Mouse (Mus musculus) gastrocnemius, postnatal 4 days (tissue): ENCODE measurements around the gene Arl8b. TPM values are rescaled to one million over a fixed set of nuclear protein-coding genes. Genes with fewer than 3 reads are reported as not detected.

ENCODE experiments used
- DNase-seq, 2 experiments: peaks; one replicate each; pipeline ENCODE4 v3.0.0; 2021 to 2022; ENCODE audit warnings: low spot score in 2 of 2, mixed read lengths in 2 of 2
- total RNA-seq, 2 experiments: library from RNA; stranded (reverse); gene quantifications; 2 replicates each; pipeline ENCODE4 v1.2.3; 2021

The Arl8b gene
- total RNA-seq, 2 experiments from 2014 or later = 65.0 to 68.3 TPM

DNA sequence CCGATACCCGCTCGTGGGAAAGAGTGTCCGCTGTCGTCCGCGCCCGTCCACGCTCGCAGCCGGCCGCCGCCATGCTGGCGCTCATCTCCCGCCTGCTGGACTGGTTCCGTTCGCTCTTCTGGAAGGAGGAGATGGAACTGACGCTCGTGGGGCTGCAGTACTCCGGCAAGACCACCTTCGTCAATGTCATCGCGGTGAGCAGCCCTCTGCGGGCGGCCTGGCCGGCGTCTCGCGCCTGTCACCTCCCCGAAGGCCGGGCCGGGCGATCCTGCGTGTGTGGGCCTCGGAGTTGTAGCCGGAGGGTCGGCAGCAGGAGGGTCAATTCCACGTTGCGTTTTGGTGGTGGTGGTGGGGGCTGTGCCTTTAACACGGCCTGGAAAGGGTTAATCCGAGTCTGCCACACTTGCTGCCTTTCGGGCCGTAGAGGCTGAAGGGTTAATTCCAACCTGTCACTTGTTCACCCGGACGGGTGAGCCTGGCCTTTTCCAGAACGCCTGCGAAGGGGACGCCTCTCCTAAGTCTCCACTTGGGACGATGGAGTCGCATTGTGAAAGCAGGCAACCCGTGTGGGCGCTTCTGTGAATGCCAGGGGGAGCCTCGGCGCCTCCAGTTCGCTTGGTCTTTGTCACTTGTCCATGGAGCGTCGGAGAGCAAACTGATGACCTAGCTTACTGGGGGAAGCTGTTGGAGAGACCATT lies 434 bp downstream of the Arl8b start:
- DNase-seq = peak; percentile 23 to 33

DNA sequence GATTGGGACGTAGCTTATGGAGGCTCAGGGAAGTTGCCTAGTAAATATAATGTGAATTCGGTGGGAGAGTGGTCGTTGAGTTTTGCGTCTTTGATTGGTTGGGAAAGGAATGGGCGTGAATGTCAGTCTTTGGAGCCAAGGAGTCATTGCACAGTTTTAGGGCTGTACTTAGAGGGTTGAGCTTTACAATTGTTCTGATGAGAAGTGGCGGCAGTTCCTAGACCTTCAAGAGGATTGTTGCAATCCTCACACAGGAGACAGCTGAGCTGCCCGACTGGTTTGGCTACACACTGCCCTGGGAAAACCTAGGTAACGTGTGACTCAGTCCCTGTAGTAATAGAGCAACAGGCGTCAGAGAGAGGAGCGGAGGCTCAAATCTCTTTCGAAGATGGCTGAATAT lies 1.2 kb downstream of the Arl8b start:
- no peak for DNase-seq

DNA sequence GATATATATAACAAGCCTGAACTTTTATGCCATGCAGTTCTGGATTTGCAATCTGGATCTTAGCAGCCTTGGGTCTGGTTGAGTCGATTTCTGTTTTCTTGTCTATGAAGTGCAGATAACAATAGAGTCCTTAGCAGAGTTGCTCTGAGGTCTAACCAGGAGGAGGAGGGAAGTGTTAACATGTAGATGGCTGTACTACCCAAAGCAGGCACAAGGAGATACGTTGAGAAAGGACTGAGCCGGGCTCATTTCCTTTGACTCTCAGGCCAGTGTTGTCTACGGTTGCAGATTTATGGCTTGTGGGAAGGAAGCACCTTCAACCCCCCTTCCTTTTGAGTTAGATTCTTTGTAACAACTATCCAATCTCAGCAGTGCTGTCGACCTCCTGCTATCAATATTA lies 1.9 kb downstream of the Arl8b start:
- no peak for DNase-seq

DNA sequence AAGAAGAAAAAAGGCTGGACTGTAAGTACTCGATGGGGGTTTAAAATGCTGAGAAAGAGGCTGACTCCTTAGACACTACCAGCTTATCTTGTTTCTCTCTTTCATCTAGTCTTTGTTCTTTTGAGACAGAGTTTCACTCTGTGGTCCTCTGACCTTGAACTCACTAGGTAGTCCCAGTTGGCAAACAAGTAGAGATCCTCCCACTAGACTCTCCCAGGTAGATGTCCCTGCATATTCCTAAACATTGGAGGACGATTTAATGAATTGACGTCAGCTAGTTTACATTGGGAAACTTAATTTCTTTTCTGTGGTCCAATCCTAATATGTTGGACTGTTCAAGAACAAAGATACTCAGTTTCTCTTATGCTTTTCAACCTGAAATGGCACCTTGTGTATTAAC lies 2.7 kb downstream of the Arl8b start:
- no peak for DNase-seq

DNA sequence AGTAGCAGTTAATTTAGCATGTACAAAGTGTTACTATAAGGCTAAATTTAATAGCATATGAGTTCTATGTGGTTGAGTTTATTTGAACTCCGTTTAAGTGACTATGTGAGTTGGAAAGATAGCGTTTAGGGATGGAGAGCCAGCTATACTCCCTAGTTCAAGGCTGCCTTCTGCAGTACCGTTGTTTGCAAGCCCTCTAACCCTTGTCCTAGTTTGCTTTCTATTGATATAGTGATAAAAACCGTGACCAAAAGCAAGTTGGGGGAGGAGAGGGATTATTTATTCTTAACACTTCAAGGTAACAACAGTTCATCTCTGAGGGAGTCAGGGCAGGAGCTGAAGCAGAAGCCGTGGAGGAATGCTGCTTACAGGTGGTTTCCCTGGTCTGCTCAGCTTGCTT lies 8.6 kb downstream of the Arl8b start:
- no peak for DNase-seq

DNA sequence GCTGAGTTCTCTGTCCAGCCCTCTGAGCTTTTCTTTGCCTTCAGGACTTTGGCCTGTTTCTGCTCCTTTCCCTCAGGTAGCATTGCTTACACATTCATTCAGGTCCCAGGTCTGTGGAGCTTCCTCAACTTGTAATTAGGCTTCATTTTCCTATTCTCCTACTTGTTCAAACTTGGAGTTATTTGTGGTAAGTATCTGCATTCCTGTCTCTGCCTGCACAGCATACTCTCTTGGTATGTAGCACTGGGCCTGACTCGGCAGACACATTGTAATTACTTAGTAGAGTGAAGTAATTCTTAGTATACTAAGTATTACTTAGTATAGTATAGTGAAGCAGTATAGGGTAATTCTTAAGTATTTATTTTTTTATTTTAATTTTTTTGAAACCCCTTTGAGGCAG lies 13.0 kb downstream of the Arl8b start:
- DNase-seq = no peak

DNA sequence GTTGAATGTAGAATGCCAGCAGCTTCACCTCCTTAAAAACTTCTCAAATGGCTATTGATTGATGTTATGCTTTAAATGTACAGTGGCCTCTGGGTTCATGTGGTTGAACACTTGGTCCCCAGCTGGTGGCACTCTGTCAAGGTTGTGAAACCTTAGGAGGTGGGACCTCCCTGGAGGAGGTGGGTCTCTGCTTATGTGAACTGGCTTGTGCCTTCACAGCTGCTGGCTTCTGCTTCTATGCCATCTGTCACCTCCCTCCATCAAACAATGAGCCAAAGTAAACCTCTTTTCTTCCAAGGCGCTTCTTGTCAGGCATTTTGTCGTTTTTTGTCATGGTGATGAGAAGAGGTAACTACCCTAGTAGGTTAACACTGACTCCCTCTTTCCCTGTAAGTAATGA lies 13.8 kb downstream of the Arl8b start:
- DNase-seq = no peak

DNA sequence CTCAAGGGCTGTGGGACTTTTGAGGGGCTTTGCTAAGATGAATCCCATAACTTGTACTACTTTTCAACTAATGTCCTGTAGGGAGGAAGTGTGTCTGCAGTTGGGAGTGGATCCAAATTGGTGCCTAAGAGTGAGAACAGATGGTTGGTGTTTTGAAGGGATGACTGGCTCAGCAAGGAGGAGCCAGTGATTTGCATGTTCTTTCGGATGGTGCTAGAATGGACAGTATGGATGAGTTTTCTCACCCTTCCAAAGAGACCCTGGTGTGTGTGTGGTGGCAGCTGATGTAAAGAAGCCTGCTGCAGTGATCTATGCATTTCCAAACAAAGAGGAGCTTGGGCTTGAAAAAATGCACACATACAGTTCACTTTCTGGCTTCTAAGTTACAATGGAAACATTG lies 22.3 kb downstream of the Arl8b start:
- no peak for DNase-seq

DNA sequence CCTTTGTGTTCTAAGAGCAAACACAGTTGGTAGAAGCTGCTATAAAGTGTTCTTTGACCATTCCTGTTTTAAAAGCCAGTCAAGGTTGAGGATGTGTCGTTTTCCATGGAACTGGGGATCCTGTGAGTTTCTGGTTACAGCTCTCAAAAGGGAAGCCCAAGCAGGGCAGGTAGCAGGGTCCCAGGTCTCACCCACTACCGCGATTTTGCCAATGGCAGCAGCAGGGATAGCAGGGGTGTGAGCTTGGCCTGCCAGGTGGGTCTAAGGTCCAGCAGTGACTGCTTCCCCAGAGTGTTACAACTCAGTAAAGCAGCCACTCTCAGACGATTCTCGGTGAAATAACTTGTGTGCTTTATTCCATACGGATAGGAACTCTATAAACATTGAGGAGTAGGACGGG lies 23.0 kb downstream of the Arl8b start:
- no peak for DNase-seq

DNA sequence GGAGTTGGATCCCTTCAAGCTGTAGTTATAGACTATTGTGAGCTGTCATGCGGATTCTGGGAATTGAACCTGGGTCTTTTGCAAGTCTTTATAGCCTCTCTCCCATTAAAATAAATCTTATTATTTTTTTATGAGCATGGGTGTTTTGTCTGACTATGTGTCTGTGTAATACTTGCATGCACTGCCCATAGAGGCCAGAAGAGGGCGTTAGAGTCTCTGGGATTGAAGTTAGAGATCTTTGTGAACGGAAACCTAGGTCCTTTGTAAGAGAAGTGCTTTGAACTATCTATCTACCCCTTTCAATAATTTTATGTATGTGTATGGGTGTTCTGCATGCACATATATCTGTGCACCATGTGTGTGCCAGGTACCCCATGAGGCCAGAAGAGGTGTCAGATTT lies 24.5 kb downstream of the Arl8b start:
- DNase-seq = no peak

DNA sequence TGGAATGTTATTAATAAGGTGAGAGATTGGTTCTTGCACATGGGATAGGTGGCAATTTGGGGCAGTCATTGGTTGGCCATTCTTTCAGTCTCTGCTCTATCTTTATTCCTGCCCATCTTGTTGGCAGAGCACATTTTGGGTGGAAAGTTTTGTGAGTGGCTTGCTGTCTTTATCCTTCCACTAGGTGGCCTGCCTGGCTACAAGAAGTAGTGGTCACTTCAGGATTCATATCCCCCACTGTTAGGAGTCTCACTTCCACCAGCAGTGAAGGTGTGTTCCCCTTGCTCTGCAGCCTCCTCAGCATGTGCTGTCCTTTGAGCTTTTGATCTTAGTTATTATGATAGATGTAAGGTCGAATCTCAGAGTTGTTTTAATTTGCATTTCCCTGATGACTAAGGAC lies 25.9 kb downstream of the Arl8b start:
- no peak for DNase-seq

DNA sequence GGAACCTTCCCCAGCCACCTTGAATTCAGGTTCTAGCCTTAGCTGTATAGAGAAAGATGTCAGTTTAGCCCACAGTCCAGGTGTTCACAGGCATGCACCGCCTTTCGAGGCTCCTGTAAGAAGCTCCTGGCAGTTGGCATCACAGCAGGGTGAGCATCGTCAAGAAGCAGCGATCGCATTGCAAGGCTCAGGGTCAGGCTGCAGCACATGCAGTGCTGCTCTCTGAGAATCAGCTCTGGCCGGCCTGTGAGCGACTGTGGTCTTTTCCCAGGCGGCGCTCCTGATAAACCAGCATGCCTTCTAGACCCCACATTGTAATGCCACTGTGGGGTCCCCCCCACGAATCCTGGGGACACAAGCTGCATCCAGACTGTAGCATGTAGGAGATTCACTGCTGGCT lies 27.3 kb downstream of the Arl8b start:
- no peak for DNase-seq

DNA sequence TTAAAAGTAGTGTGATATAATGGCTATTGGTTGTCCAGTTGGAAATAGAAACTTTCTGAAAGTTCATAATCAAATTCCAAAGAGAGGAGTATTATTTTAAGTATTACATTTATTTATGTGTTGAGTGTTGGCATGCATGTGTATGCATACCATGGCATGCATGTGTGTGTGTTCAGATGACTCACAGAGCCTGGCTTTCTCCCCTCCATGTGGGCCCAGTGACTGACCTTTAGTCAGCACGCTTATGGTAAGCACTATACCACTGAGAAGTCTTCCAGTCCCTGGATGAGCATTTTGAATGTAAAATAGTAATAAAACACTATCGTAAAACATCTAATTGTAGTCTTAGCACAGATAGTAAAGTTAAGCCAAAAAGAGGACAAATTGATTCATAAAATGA lies 29.2 kb downstream of the Arl8b start:
- DNase-seq = no peak

DNA sequence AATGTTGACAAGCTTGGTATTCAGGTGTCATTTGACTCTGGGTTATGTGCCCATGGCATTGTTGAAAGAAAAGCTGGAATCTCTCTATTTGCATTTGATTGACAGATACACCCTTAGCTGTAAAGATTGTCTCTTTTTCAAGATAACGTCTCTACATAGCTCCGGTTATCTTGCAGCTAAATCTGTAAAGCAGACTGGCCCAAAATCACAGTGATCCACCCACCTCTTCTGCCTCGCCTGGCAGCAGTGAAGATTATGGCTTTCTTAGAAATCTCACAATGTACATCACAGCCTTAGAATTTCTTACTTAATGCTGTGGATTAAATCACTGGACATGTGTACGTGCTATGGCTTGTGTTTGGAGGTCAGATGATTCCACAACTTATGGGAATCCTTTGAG lies 34.6 kb downstream of the Arl8b start:
- DNase-seq = no peak

DNA sequence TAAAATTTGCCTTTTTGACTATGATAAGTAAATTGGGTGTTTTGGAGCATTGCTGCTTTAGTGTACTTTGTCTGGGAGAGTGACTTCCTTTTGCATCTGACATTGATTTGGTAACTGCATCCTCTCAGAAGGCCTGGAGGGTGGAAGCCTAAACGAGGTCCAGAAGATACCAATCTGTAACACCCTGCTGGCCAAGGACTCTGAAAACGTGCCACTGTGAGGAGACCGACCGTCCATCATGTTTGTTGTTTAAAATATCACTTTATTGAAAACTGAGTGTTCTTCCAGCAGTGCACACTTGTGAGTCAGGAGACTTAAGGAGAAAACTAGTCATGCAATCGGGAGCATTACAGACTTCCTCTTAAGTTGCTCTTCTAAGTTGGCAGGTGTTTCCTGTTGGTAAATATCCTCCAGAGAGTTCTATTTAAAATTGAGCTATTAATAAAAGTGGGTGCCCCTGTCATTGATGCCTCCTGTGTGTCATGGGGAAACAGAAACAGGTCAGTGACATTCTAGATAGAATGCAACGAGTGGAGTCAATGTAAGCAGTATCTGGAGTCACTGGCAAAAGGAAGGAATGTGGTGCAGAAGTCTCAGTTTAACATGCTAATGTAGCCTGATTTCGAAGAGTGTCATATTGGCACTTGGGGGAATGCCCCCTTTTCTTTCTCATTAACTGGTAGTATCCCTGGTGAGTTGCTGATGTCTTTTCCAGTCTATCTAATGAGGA lies 42.1 kb downstream of the Arl8b start:
- no peak for DNase-seq

DNA sequence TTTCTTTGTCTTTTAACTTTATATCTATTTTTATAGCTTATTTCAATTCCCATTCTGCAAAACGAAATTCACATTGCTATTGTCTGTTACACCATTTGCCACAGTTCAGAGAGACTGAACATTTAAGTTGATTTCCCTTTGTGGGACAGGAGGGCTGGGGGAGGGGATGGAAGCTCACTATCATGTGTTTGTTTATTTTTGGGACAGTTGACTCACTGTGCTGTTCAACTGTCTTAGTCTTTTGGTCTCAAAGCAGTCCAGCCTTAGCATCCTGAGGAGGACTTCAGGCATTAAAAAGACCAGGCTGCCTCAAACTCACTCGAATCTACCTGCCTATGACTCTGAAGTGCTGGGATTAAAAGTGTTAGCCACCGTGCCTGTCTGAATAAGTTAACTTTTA lies 43.2 kb downstream of the Arl8b start:
- no peak for DNase-seq

DNA sequence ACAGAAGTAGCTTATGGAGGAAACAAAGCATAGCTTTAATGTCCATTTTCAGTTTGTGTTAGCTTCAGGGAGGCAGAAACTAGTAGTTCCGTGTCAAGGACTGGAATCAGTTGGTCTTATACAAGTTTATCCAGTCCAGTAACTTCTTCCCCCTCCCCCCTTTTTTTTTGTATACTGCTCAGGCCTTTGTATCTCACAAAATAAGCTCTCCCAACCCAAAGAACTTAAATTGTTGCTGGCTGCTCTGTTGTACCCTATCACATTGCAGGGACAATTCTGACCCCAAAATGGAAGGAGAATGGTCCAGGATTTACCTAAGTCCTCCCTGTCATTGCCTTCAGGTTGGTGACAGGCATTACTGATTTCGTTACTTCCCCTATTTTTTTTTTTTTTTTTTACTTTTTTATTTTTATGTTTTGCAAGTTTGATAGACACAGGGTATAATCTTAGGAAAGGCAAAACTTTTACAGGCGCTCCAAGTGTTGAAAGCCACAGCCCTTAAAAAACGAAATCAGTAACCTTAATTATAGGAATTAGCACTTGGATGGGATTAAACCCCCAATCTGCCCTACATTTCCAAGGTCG lies 44.5 kb downstream of the Arl8b start:
- no peak for DNase-seq

DNA sequence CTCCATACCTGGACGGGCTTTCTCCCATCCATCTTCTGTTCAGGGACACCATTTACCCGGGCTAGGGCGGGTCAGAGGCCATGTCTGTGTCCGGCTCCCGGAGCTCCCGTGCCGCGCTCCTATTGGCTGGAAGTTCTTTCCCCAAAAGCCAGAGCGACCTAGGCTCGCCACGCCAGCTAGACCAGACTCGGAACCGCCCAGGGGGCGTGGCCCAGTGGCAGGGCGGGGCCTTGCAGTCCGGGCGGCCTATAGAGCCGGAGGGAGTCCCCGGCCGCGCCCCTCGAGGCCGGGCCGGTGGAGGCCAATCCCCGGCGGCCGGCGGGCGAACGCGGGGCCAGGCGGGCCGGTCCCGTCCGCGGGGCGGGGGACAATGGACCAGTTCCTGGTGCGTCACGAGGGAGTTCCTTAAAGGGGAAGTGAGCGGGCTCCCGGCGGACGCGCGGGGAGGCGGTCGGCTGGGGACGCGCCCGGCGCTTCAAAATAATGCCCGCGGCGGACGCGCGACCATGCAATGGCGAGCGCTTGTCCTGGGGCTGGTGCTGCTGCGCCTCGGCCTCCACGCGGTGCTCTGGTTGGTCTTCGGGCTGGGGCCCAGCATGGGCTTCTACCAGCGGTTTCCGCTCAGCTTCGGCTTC lies 45.5 kb downstream of the Arl8b start, which contains the start of gene Edem1:
TSS of gene Edem1 (plus strand) at position 408 of the 635 bp plus-strand sequence.
- peak; percentile 99 for DNase-seq

DNA sequence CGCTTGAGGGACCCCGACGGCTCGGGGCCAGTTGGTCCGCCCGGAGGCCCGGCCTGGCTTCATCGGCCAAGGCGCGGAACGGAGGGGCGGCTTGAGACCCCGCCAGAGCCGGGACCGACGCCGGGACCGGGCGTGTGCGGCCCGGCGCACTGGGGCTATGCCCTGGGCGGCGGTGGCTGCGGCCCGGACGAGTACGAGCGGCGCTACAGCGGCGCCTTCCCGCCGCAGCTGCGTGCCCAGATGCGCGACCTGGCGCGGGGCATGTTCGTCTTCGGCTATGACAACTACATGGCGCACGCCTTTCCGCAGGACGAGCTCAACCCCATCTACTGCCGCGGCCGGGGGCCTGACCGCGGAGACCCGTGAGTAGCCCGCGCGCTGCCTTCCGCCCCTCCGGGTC lies 46.0 kb downstream of the Arl8b start:
- peak; percentile 25 to 47 for DNase-seq

DNA sequence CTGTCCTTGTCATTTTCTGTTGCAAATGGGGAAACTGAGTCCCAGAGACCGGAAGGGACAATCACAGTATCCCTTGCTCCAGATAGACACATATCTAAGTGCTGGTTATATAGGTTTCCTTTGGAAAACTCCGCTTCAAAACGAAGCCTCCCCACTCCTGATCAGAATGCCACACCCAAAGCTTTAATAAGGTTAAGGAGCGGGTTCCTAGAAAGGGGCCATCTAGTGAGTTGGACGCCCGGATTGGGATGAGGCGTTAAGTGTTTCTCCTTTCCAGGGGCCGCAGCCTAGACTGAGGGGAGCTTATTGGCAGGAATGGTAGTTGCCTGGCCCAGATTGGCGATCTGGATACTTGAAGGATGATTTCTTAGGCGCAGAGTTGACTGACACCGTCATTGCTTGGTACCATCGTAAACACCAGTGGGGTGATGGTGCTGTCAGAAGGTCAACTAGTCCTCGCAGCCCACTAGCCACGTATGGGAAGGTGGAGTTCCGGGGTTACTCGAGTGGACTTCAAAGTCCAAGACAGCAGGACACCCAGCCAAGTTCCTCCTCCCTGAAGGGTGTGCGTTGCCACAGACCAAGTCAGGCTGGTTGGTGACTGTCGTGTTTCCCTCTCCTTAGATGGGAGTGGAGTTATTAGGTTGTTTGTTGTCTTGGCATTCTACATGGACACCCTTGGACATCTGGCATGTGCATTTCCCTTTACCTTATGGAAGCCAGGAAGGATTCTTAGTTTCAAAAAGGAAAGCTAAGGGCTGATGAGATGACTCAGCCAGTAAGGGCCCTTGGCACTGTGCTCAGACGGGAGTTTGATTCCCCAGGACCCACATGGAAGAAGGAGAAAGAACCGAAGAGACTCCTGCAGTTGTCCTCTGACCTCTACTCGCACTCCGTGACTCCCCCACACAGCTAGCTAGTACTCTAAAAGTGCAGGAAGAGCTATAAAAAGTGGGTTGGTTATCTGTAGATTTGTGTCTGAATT lies 46.8 kb downstream of the Arl8b start:
- DNase-seq = peak in 1 of 2 experiments; percentile 23

DNA sequence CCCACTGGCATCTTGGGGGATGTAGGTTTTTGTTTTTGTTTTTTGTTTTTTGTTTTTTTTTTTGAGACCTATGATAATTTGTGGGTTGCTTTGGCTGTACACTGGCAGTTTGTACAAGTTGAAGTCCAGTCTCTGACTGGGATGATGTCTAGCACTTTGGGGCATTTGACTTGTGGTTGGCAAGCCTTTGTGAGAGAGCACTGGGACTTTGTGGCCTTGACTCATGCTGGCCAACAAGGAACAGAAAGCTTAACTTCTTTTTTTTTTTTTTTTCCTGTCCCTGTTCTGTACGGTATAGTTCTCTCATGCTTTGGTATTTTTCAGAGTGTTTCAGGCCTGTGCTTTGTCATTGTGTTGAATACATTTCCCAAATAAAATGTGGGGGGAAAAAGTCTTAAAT lies 49.3 kb downstream of the Arl8b start:
- DNase-seq = no peak
